Mouse (Mus musculus) limb, embryonic 15.5 days (tissue): ENCODE measurements around the gene Arid3a. TPM values are rescaled to one million over a fixed set of nuclear protein-coding genes. Genes with fewer than 3 reads are reported as not detected.

Experiments used
- ATAC-seq: fragments of 200-750 bp; cut with Nextera tagmentation; 2 replicates; pipeline ENCODE4 v1.8.0; 2017; ENCODE audit warnings: low read depth, moderate TSS enrichment; ENCODE audit not compliant: insufficient number of reproducible peaks, low FRiP score, low TSS enrichment
- H3K27ac ChIP-seq: fragments of 300-500 bp; sonication (generic); 2 replicates; pipeline ENCODE4 v1.5.1; 2015; ENCODE audit warnings: moderate library complexity, mild to moderate bottlenecking, inconsistent platforms
- H3K27me3 ChIP-seq: fragments of 300-500 bp; sonication (generic); 2 replicates; pipeline ENCODE4 v1.6.1; 2015; ENCODE audit warnings: inconsistent platforms
- H3K36me3 ChIP-seq: fragments of 300-500 bp; sonication (generic); 2 replicates; pipeline ENCODE4 v1.6.1; 2015; ENCODE audit warnings: inconsistent platforms
- H3K4me1 ChIP-seq: fragments of 300-500 bp; sonication (generic); 2 replicates; pipeline ENCODE4 v1.6.1; 2015; ENCODE audit warnings: inconsistent platforms
- H3K4me2 ChIP-seq: fragments of 300-500 bp; sonication (generic); 2 replicates; pipeline ENCODE4 v1.6.1; 2015; ENCODE audit warnings: mild to moderate bottlenecking, inconsistent platforms
- H3K4me3 ChIP-seq: fragments of 300-500 bp; sonication (generic); 2 replicates; pipeline ENCODE4 v1.5.1; 2015; ENCODE audit warnings: mild to moderate bottlenecking, inconsistent platforms
- H3K9ac ChIP-seq: fragments of 300-500 bp; sonication (generic); 2 replicates; pipeline ENCODE4 v1.6.1; 2015; ENCODE audit warnings: inconsistent platforms
- H3K9me3 ChIP-seq: fragments of 300-500 bp; sonication (generic); 2 replicates; pipeline ENCODE4 v1.6.1; 2016; ENCODE audit warnings: inconsistent platforms
- WGBS: fragments of 180-500 bp; shearing (Covaris S2); methylation state at CpG from one replicate; pipeline ENCODE4 v1.1.7; 2015; 5-methylcytosine and 5-hydroxymethylcytosine counted together
- polyA plus RNA-seq: library from polyadenylated mRNA; unstranded; fragments of >200 nt; fragmentation: Nextera tagmentation; extraction: Ambion mirVana; gene quantifications from 2 replicates; pipeline ENCODE4 v1.2.1, GENCODE M21; 2015

Arid3a gene
- polyA plus RNA-seq, 1 experiment from 2014 or later: 7.4 TPM

- 0 out of 2 replicates have a peak overlapping the region, but pooled peaks have one; percentile 3 for H3K27ac ChIP-seq
- H3K27me3 ChIP-seq: peaks cover 16% of the 10 kb centered on the region; the same call in 1 of the 2 replicates
- WGBS: 86% methylated on average over 1 of the region's 1 CpGs
- H3K9me3 ChIP-seq: no peaks in the 10 kb centered on the region
- peaks cover 19% of the 10 kb centered on the region for H3K4me1 ChIP-seq
- H3K36me3 ChIP-seq: peaks cover 45% of the 10 kb centered on the region
- H3K9ac ChIP-seq: no peak overlapping the region
- H3K4me2 ChIP-seq: no peak overlapping the region
- ATAC-seq: no peak
- no peak overlapping the region for H3K4me3 ChIP-seq
Measured at GRCm38 (mm10) chr10:79995636-79996035, 68.8 kb downstream of the Arid3a start.

- ATAC-seq: peak; percentile 74
- WGBS: under 1% methylated on average over 34 of the region's 34 CpGs
Measured at GRCm38 (mm10) chr10:79996272-79997033, 69.6 kb downstream of the Arid3a start, which contains the start of gene Abca7. Gene Abca7, plus strand, starts transcription at chr10:79996494.

GRCm38 (mm10) chr10:79997034-79997760 lies 70.4 kb downstream of the Arid3a start:
- WGBS: under 1% methylated on average over 35 of the region's 35 CpGs
- no peaks in the 10 kb centered on the region for H3K9me3 ChIP-seq
- H3K4me1 ChIP-seq: peaks cover 19% of the 10 kb centered on the region
- peak overlapping the region; percentile 54; the same call in 1 of the 2 replicates for H3K27ac ChIP-seq
- H3K9ac ChIP-seq: no peak overlapping the region
- peaks cover 30% of the 10 kb centered on the region for H3K36me3 ChIP-seq
- ATAC-seq: peak; percentile 55; the same call in 1 of the 2 replicates
- H3K4me3 ChIP-seq: peak overlapping the region; percentile 51
- H3K4me2 ChIP-seq: peak overlapping the region; percentile 88
- H3K27me3 ChIP-seq: peaks cover 26% of the 10 kb centered on the region

More at GRCm38 (mm10) chr10:79996272-79997033, 69.6 kb downstream of the Arid3a start, which contains the start of gene Abca7:
- Histone ChIP-seq H3K4me1 (peaks cover 19% of the 10 kb centered on the region), H3K4me2 (peak within 1 kb of the TSS; percentile 88), H3K36me3 (peaks cover 38% of the 10 kb centered on the region), H3K4me3 (peak within 1 kb of the TSS; percentile 51), H3K27me3 (peaks cover 19% of the 10 kb centered on the region; the same call in 1 of the 2 replicates), H3K27ac (peak within 1 kb of the TSS; percentile 54), H3K9me3 (no peaks in the 10 kb centered on the region), H3K9ac (peak within 1 kb of the TSS; percentile 35; the same call in 1 of the 2 replicates)

GRCm38 (mm10) chr10:79997819-79998218 lies 71.0 kb downstream of the Arid3a start:
- H3K27me3 ChIP-seq: peaks cover 32% of the 10 kb centered on the region
- H3K27ac ChIP-seq: no peak overlapping the region
- H3K4me2 ChIP-seq: peak overlapping the region; percentile 88
- WGBS: 9% methylated on average over 15 of the region's 15 CpGs
- peaks cover 24% of the 10 kb centered on the region for H3K4me1 ChIP-seq
- no peak overlapping the region for H3K9ac ChIP-seq
- no peak for ATAC-seq
- peak overlapping the region; percentile 51 for H3K4me3 ChIP-seq
- peaks cover 24% of the 10 kb centered on the region for H3K36me3 ChIP-seq
- H3K9me3 ChIP-seq: no peaks in the 10 kb centered on the region

GRCm38 (mm10) chr10:80001945-80002344 lies 75.1 kb downstream of the Arid3a start:
- Histone ChIP-seq H3K36me3 (no peaks in the 10 kb centered on the region), H3K4me1 (peaks cover 28% of the 10 kb centered on the region), H3K4me3 (no peak overlapping the region), H3K27ac (no peak overlapping the region), H3K27me3 (peaks cover 38% of the 10 kb centered on the region), H3K9ac (no peak overlapping the region), H3K9me3 (no peaks in the 10 kb centered on the region), H3K4me2 (no peak overlapping the region)
- WGBS: 71% methylated on average over 9 of the region's 9 CpGs
- ATAC-seq: peak; percentile 31; the same call in 1 of the 2 replicates

GRCm38 (mm10) chr10:80002829-80003228 lies 76.0 kb downstream of the Arid3a start:
- H3K4me1 ChIP-seq: peaks cover 19% of the 10 kb centered on the region
- H3K4me3 ChIP-seq: no peak overlapping the region
- H3K36me3 ChIP-seq: no peaks in the 10 kb centered on the region
- H3K4me2 ChIP-seq: no peak overlapping the region
- peaks cover 32% of the 10 kb centered on the region for H3K27me3 ChIP-seq
- no peaks in the 10 kb centered on the region for H3K9me3 ChIP-seq
- H3K27ac ChIP-seq: peak overlapping the region; percentile 9; the same call in 1 of the 2 replicates
- WGBS: 34% methylated on average over 21 of the region's 21 CpGs
- H3K9ac ChIP-seq: no peak overlapping the region
- ATAC-seq: no peak

GRCm38 (mm10) chr10:80003374-80004232 lies 76.8 kb downstream of the Arid3a start:
- peaks cover 12% of the 10 kb centered on the region for H3K4me1 ChIP-seq
- H3K9ac ChIP-seq: no peak overlapping the region
- no peaks in the 10 kb centered on the region for H3K9me3 ChIP-seq
- peaks cover 28% of the 10 kb centered on the region for H3K27me3 ChIP-seq
- WGBS: 59% methylated on average over 9 of the region's 9 CpGs
- H3K27ac ChIP-seq: 0 out of 2 replicates have a peak overlapping the region, but pooled peaks have one; percentile 43
- 0 out of 2 replicates have a peak, but pooled peaks cover 1% of the 10 kb centered on the region for H3K36me3 ChIP-seq
- no peak overlapping the region for H3K4me3 ChIP-seq
- H3K4me2 ChIP-seq: no peak overlapping the region
- ATAC-seq: no peak

- Histone ChIP-seq H3K4me1 (peaks cover 12% of the 10 kb centered on the region), H3K4me2 (no peak overlapping the region), H3K36me3 (0 out of 2 replicates have a peak, but pooled peaks cover 3% of the 10 kb centered on the region), H3K4me3 (no peak overlapping the region), H3K9me3 (no peaks in the 10 kb centered on the region), H3K27me3 (peaks cover 27% of the 10 kb centered on the region), H3K9ac (no peak overlapping the region), H3K27ac (no peak overlapping the region)
- ATAC-seq: no peak
- 87% methylated on average over 8 of the region's 8 CpGs for WGBS
Measured at GRCm38 (mm10) chr10:80004233-80004705, 77.4 kb downstream of the Arid3a start.

Other genes starting within 250 kb of the Arid3a start
- gene Cdc34, start 244.8 kb upstream of the Arid3a start, polyA plus RNA-seq: 100 and 110 TPM in 2 replicates
- gene Gzmm, start 238.0 kb upstream of the Arid3a start, polyA plus RNA-seq: 0.86 and 1.3 TPM in 2 replicates
- gene Bsg, start 222.6 kb upstream of the Arid3a start, polyA plus RNA-seq: 910 and 960 TPM in 2 replicates
- gene Hcn2, start 210.4 kb upstream of the Arid3a start, polyA plus RNA-seq: 0.08 TPM in 1 of 2 replicates, not detected in the other
- 35.8 and 41.5 TPM in 2 replicates for gene Polrmt, start 180.5 kb upstream of the Arid3a start, polyA plus RNA-seq
- gene Fgf22, start 172.0 kb upstream of the Arid3a start, polyA plus RNA-seq: 0.95 and 2.2 TPM in 2 replicates
- gene Rnf126, start 160.1 kb upstream of the Arid3a start, polyA plus RNA-seq: 93.2 and 104 TPM in 2 replicates
- gene Fstl3, start 149.8 kb upstream of the Arid3a start, polyA plus RNA-seq: 21.2 and 22.2 TPM in 2 replicates
- 0.10 and 0.12 TPM in 2 replicates for gene Prss57, start 136.1 kb upstream of the Arid3a start, polyA plus RNA-seq
- gene Palm, start 133.5 kb upstream of the Arid3a start, polyA plus RNA-seq: 79.9 and 84.8 TPM in 2 replicates
- gene Misp, start 106.1 kb upstream of the Arid3a start, polyA plus RNA-seq: 0.56 and 1.6 TPM in 2 replicates
- 301 and 303 TPM in 2 replicates for gene Ptbp1, start 72.6 kb upstream of the Arid3a start, polyA plus RNA-seq
- gene Prtn3, start 52.6 kb upstream of the Arid3a start, polyA plus RNA-seq: 3.7 and 5.1 TPM in 2 replicates
- 53.0 and 60.1 TPM in 2 replicates for gene Plppr3, start 52.4 kb upstream of the Arid3a start, polyA plus RNA-seq
- gene Elane, start 40.8 kb upstream of the Arid3a start, polyA plus RNA-seq: 0.36 and 0.40 TPM in 2 replicates
- 0.27 TPM in 1 of 2 replicates, not detected in the other for gene Cfd, start 36.2 kb upstream of the Arid3a start, polyA plus RNA-seq
- 35.4 and 37.7 TPM in 2 replicates for gene Med16, start 18.1 kb upstream of the Arid3a start, polyA plus RNA-seq
- gene Gm26602, start 16.2 kb upstream of the Arid3a start, polyA plus RNA-seq: not detected in 2 replicates
- gene Kiss1r, start 10.1 kb upstream of the Arid3a start, polyA plus RNA-seq: 1.0 and 1.2 TPM in 2 replicates
- gene R3hdm4, start 5.8 kb upstream of the Arid3a start, polyA plus RNA-seq: 159 and 161 TPM in 2 replicates
- 81.7 and 83.6 TPM in 2 replicates for gene Wdr18, start 33.1 kb downstream of the Arid3a start, polyA plus RNA-seq
- 0.40 and 0.64 TPM in 2 replicates for gene Grin3b, start 43.7 kb downstream of the Arid3a start, polyA plus RNA-seq
- 19.3 and 20.1 TPM in 2 replicates for gene Tmem259, start 57.3 kb downstream of the Arid3a start, polyA plus RNA-seq
- 264 and 270 TPM in 2 replicates for gene Cnn2, start 61.5 kb downstream of the Arid3a start, polyA plus RNA-seq
- gene Abca7, start 69.5 kb downstream of the Arid3a start, polyA plus RNA-seq: 3.3 and 3.4 TPM in 2 replicates
- gene Arhgap45, start 89.6 kb downstream of the Arid3a start, polyA plus RNA-seq: 5.3 and 6.4 TPM in 2 replicates
- gene Polr2e, start 112.8 kb downstream of the Arid3a start, polyA plus RNA-seq: 213 and 217 TPM in 2 replicates
- gene Gpx4, start 120.1 kb downstream of the Arid3a start, polyA plus RNA-seq: 432 and 471 TPM in 2 replicates
- gene Sbno2, start 178.5 kb downstream of the Arid3a start, polyA plus RNA-seq: 19.7 and 19.8 TPM in 2 replicates
- 15.2 and 16.6 TPM in 2 replicates for gene Stk11, start 188.8 kb downstream of the Arid3a start, polyA plus RNA-seq
- 494 and 537 TPM in 2 replicates for gene Atp5d, start 211.6 kb downstream of the Arid3a start, polyA plus RNA-seq
- 5.9 and 6.8 TPM in 2 replicates for gene Cbarp, start 213.8 kb downstream of the Arid3a start, polyA plus RNA-seq
- 13.4 and 14.0 TPM in 2 replicates for gene Midn, start 221.2 kb downstream of the Arid3a start, polyA plus RNA-seq
- gene Cirbp, start 238.9 kb downstream of the Arid3a start, polyA plus RNA-seq: 102 and 103 TPM in 2 replicates
- gene 1600002K03Rik, start 245.9 kb downstream of the Arid3a start, polyA plus RNA-seq: 12.8 and 13.3 TPM in 2 replicates